ENCODE assay signal across 8 mouse cellular contexts in genomic region chr10:119454668-119455542, GRCm38 (mm10). TPM values are rescaled to one million over a fixed set of nuclear protein-coding genes. Genes with fewer than 3 reads are reported as not detected.
A peak's percentile ranks its signal among the peaks of the same experiment; 100 is the strongest.
DNase-seq lines count a peak whose midpoint lies in the region; ATAC-seq and TF ChIP-seq lines count a peak whose summit lies in the region.

No protein-coding gene starts in this region.

- TF ChIP-seq CTCF in E14TG2a.4 (conservative IDR thresholded peaks at IDR 0.05; ENCODE audit: low read length), result no peak

- peak overlapping the region; percentile 82 for H3K4me3 ChIP-seq in E14TG2a.4 (replicated peaks; ENCODE audit: low read length)
- peak overlapping the region; percentile 74 for H3K4me3 ChIP-seq in embryonic facial prominence, embryonic 11.5 days (ENCODE audit: low read depth, low read length)
- peak overlapping the region; percentile 76 for H3K4me3 ChIP-seq in intestine, embryonic 16.5 days (ENCODE audit: low read length)
- peak overlapping the region; percentile 70 for H3K4me3 ChIP-seq in midbrain, embryonic 16.5 days (ENCODE audit: low read depth, low read length)

- peaks cover 66% of the 10 kb centered on the region for H3K27me3 ChIP-seq in E14TG2a.4 (ENCODE audit: insufficient read depth, low read length)
- no peaks in the 10 kb centered on the region for H3K27me3 ChIP-seq in embryonic facial prominence, embryonic 11.5 days (ENCODE audit: control insufficient read depth, insufficient read depth, low read length)
- no peaks in the 10 kb centered on the region for H3K27me3 ChIP-seq in intestine, embryonic 16.5 days (replicated peaks; ENCODE audit: control insufficient read depth, insufficient read depth, low read length)
- H3K27me3 ChIP-seq in midbrain, embryonic 16.5 days (ENCODE audit: control insufficient read depth, insufficient read depth, low read depth, low read length), result no peaks in the 10 kb centered on the region

- peak overlapping the region; percentile 80 for H3K4me2 ChIP-seq in embryonic facial prominence, embryonic 11.5 days (ENCODE audit: low read depth, low read length)
- H3K4me2 ChIP-seq in intestine, embryonic 16.5 days (ENCODE audit: low read depth, low read length), result peak overlapping the region; percentile 98
- peak overlapping the region; percentile 95 for H3K4me2 ChIP-seq in midbrain, embryonic 16.5 days (ENCODE audit: low read length)

- H3K27ac ChIP-seq in embryonic facial prominence, embryonic 11.5 days (replicated peaks; ENCODE audit: low read depth, low read length), result no peak overlapping the region
- no peak overlapping the region for H3K27ac ChIP-seq in intestine, embryonic 16.5 days (ENCODE audit: low read length)
- H3K27ac ChIP-seq in midbrain, embryonic 16.5 days (ENCODE audit: low read length), result peak overlapping the region; percentile 88

- H3K9ac ChIP-seq in embryonic facial prominence, embryonic 11.5 days (replicated peaks; ENCODE audit: low read length), result peak overlapping the region; percentile 79
- H3K9ac ChIP-seq in intestine, embryonic 16.5 days (ENCODE audit: low read depth, low read length), result peak overlapping the region; percentile 77
- peak overlapping the region; percentile 93 for H3K9ac ChIP-seq in midbrain, embryonic 16.5 days (ENCODE audit: low read depth, low read length)

- peaks cover 15% of the 10 kb centered on the region for H3K4me1 ChIP-seq in E14TG2a.4 (replicated peaks; ENCODE audit: low read depth, low read length)
- no peaks in the 10 kb centered on the region for H3K4me1 ChIP-seq in embryonic facial prominence, embryonic 11.5 days (ENCODE audit: control insufficient read depth, insufficient read depth, low read length)
- H3K4me1 ChIP-seq in intestine, embryonic 16.5 days (ENCODE audit: control insufficient read depth, insufficient read depth, low read length), result peaks cover 7% of the 10 kb centered on the region
- H3K4me1 ChIP-seq in midbrain, embryonic 16.5 days (ENCODE audit: control insufficient read depth, insufficient read depth, low read length), result peaks cover 14% of the 10 kb centered on the region

- peak; percentile 83 for DNase-seq in heart, adult 11 months
- no peak for DNase-seq in heart, postnatal 4 days
- peak; percentile 56 for DNase-seq in embryonic facial prominence, embryonic 11.5 days (ENCODE audit: low spot score)
- DNase-seq in c-Kit-positive CD71-positive TER-119-positive erythroid progenitor cells, embryonic 14.5 days (ENCODE audit: low spot score), result no peak

- under 1% methylated on average over 29 of the region's 31 CpGs for WGBS in embryonic facial prominence, embryonic 11.5 days
- WGBS in intestine, embryonic 16.5 days, result under 1% methylated on average over 30 of the region's 31 CpGs
- WGBS in midbrain, embryonic 16.5 days, result 1% methylated on average over 31 of the region's 31 CpGs

- H3K36me3 ChIP-seq in E14TG2a.4 (ENCODE audit: insufficient read depth, low read length), result no peaks in the 10 kb centered on the region
- no peaks in the 10 kb centered on the region for H3K36me3 ChIP-seq in embryonic facial prominence, embryonic 11.5 days (replicated peaks; ENCODE audit: control insufficient read depth, insufficient read depth, low read depth, low read length)
- no peaks in the 10 kb centered on the region for H3K36me3 ChIP-seq in intestine, embryonic 16.5 days (ENCODE audit: control insufficient read depth, insufficient read depth, low read length)
- no peaks in the 10 kb centered on the region for H3K36me3 ChIP-seq in midbrain, embryonic 16.5 days (ENCODE audit: control insufficient read depth, insufficient read depth, low read length)

- H3K9me3 ChIP-seq in E14TG2a.4 (ENCODE audit: low read length), result no peaks in the 10 kb centered on the region
- no peaks in the 10 kb centered on the region for H3K9me3 ChIP-seq in embryonic facial prominence, embryonic 11.5 days (replicated peaks; ENCODE audit: control insufficient read depth, low read length)
- H3K9me3 ChIP-seq in intestine, embryonic 16.5 days (ENCODE audit: control insufficient read depth, low read length), result no peaks in the 10 kb centered on the region
- no peaks in the 10 kb centered on the region for H3K9me3 ChIP-seq in midbrain, embryonic 16.5 days (replicated peaks; ENCODE audit: control insufficient read depth, low read length, poor library complexity, severe bottlenecking)

- ATAC-seq in embryonic facial prominence, embryonic 11.5 days (replicated peaks; ENCODE audit: insufficient number of reproducible peaks, low FRiP score, low TSS enrichment, low read depth), result peak; percentile 29; the same call in 1 of the 2 replicates
- ATAC-seq in intestine, embryonic 16.5 days, result peak; percentile 9
- ATAC-seq in midbrain, embryonic 16.5 days, result peak; percentile 14
- no peak for ATAC-seq in erythroid progenitor cell, adult 5-6 weeks (replicated peaks; ENCODE audit: low FRiP score, poor library complexity, severe bottlenecking)

RNA-seq across cellular contexts. Expression of gene Grip1, which starts 1.3 kb away (rescaled TPM):
- 1 to 10 TPM; 2.6 to 3.1 TPM for total RNA-seq in heart, postnatal 4 days (2021)
- 5.6 and 5.9 TPM in 2 replicates for polyA plus RNA-seq in embryonic facial prominence, embryonic 11.5 days (2014; fragmentation: Nextera tagmentation; extraction: Ambion mirVana)
- polyA plus RNA-seq in intestine, embryonic 16.5 days (2015; fragmentation: Nextera tagmentation; extraction: Ambion mirVana), result 1.1 and 1.2 TPM in 2 replicates
- polyA plus RNA-seq in midbrain, embryonic 16.5 days (2015; fragmentation: Nextera tagmentation; extraction: Ambion mirVana), result 19.0 and 19.7 TPM in 2 replicates
- total RNA-seq in erythroid progenitor cell, adult 5-6 weeks (2015; ENCODE audit: low replicate concordance), result not detected in 2 replicates
- total RNA-seq in erythroid progenitor cell, adult 5-6 weeks (2017; ENCODE audit: low replicate concordance), result not detected in 2 replicates

Comparison
In these comparisons a context has a peak if more than half of its experiments do, and no peak if none do; other contexts are left out.
1. DNase-seq: peak in heart, adult 11 months (single experiment) and embryonic facial prominence, embryonic 11.5 days (single experiment); none in heart, postnatal 4 days (single experiment) and c-Kit-positive CD71-positive TER-119-positive erythroid progenitor cells, embryonic 14.5 days (single experiment).
2. Peak in every context shown above with its lines, with median percentiles within 50 percentile points of each other: H3K4me3 ChIP-seq, H3K4me2 ChIP-seq and H3K9ac ChIP-seq.